Mouse (Mus musculus) layer of hippocampus, adult 2 months (tissue): ENCODE measurements at regions not wholly inside any gene's neighbourhood (a gene's known extent, or its start where the extent isn't known, plus 50 kb on each side); places are given as distances from the start of the nearest gene placed in this dataset.

ENCODE experiments used
- DNase-seq, 2 experiments: peaks; one replicate each; pipeline ENCODE4 v3.0.0; 2022; ENCODE audit warnings: low spot score in 2 of 2
- H3K27ac ChIP-seq: fragments of 200-600 bp; 2 replicates; pipeline ENCODE4 v1.8.1; 2022
- H3K4me3 ChIP-seq: fragments of 200-600 bp; 2 replicates; pipeline ENCODE4 v1.8.1; 2022; ENCODE audit warnings: mild to moderate bottlenecking
- CTCF ChIP-seq: fragments of 200-600 bp; conservative IDR thresholded peaks from 2 replicates; pipeline ENCODE4 v1.8.1; 2022; ENCODE audit warnings: antibody characterized with exemption, mild to moderate bottlenecking, moderate library complexity

- H3K27ac ChIP-seq = peak overlapping the region; percentile 48; the same call in 1 of the 2 replicates
- H3K4me3 ChIP-seq = no peak overlapping the region
- 0 out of 2 replicates have a peak, but pooled peaks have one; percentile 13 for TF ChIP-seq CTCF
- peak; percentile 73 to 77 for DNase-seq
Measured at GRCm38 (mm10) chr5:133676791-133677450, 422.6 kb upstream of the Castor2 start.

GRCm38 (mm10) chr5:133675636-133676035 lies 423.9 kb upstream of the Castor2 start:
- no peak for DNase-seq
- no peak overlapping the region for H3K4me3 ChIP-seq
- no peak overlapping the region for H3K27ac ChIP-seq
- TF ChIP-seq CTCF = no peak

- peak; percentile 81 for TF ChIP-seq CTCF
Measured at GRCm38 (mm10) chr5:133666473-133666872, 433.0 kb upstream of the Castor2 start.

GRCm38 (mm10) chr5:133662474-133663256 lies 436.8 kb upstream of the Castor2 start:
- Histone ChIP-seq H3K27ac (no peak overlapping the region), H3K4me3 (no peak overlapping the region)
- no peak for DNase-seq
- TF ChIP-seq CTCF = no peak

More at GRCm38 (mm10) chr5:133666473-133666872, 433.0 kb upstream of the Castor2 start:
- H3K27ac ChIP-seq = no peak overlapping the region
- H3K4me3 ChIP-seq = no peak overlapping the region
- DNase-seq = peak; percentile 39 to 68

- TF ChIP-seq CTCF = no peak
- no peak overlapping the region for H3K4me3 ChIP-seq
- no peak overlapping the region for H3K27ac ChIP-seq
- DNase-seq = no peak
Measured at GRCm38 (mm10) chr5:133660351-133660750, 439.2 kb upstream of the Castor2 start.

GRCm38 (mm10) chr5:133656837-133657236 lies 442.7 kb upstream of the Castor2 start:
- Histone ChIP-seq H3K4me3 (no peak overlapping the region), H3K27ac (no peak overlapping the region)
- no peak for DNase-seq
- no peak for TF ChIP-seq CTCF

GRCm38 (mm10) chr5:133653431-133653830 lies 446.1 kb upstream of the Castor2 start:
- no peak overlapping the region for H3K27ac ChIP-seq
- no peak for DNase-seq
- TF ChIP-seq CTCF = no peak
- H3K4me3 ChIP-seq = no peak overlapping the region

GRCm38 (mm10) chr5:133650246-133650645 lies 449.3 kb upstream of the Castor2 start:
- Histone ChIP-seq H3K27ac (no peak overlapping the region), H3K4me3 (no peak overlapping the region)
- no peak for DNase-seq
- no peak for TF ChIP-seq CTCF

GRCm38 (mm10) chr5:133645696-133646195 lies 453.8 kb upstream of the Castor2 start:
- TF ChIP-seq CTCF = no peak
- H3K4me3 ChIP-seq = no peak overlapping the region
- no peak overlapping the region for H3K27ac ChIP-seq
- peak in 1 of 2 experiments; percentile 2 for DNase-seq

- TF ChIP-seq CTCF = no peak
- Histone ChIP-seq H3K4me3 (no peak overlapping the region), H3K27ac (no peak overlapping the region)
- DNase-seq = no peak
Measured at GRCm38 (mm10) chr5:133643326-133643725, 456.2 kb upstream of the Castor2 start.

GRCm38 (mm10) chr5:133634481-133634880 lies 465.0 kb upstream of the Castor2 start:
- DNase-seq = no peak
- H3K27ac ChIP-seq = no peak overlapping the region
- TF ChIP-seq CTCF = no peak
- no peak overlapping the region for H3K4me3 ChIP-seq

- no peak overlapping the region for H3K27ac ChIP-seq
- DNase-seq = no peak
- TF ChIP-seq CTCF = no peak
- no peak overlapping the region for H3K4me3 ChIP-seq
Measured at GRCm38 (mm10) chr5:133631812-133632211, 467.7 kb upstream of the Castor2 start.

- no peak for DNase-seq
Measured at GRCm38 (mm10) chr5:133619347-133619746, 480.2 kb upstream of the Castor2 start.

More at GRCm38 (mm10) chr5:133619347-133619746, 480.2 kb upstream of the Castor2 start:
- no peak for TF ChIP-seq CTCF
- H3K4me3 ChIP-seq = no peak overlapping the region
- no peak overlapping the region for H3K27ac ChIP-seq
